Mouse (Mus musculus): ENCODE measurements around the gene 6030468B19Rik.

- TF ChIP-seq CTCF (IDR thresholded peaks at IDR 0.05; ENCODE audit: control insufficient read depth, insufficient read depth, low read length) (no peak), POLR2A (IDR thresholded peaks at IDR 0.05; ENCODE audit: borderline replicate concordance, control insufficient read depth, low read depth, low read length) (no peak)
Observed at GRCm38 (mm10) chr11:117829671-117830215, 32.3 kb downstream of the 6030468B19Rik start.
